Mouse (Mus musculus): ENCODE data around the gene Cplx3.

GRCm38 (mm10) chr9:57601353-57601706, 4.8 kb downstream of the Cplx3 start:
- TF ChIP-seq ELF1 (IDR thresholded peaks at IDR 0.05; ENCODE audit: low read depth, low read length) (no peak), MEF2A (IDR thresholded peaks at IDR 0.05; ENCODE audit: borderline replicate concordance, low read depth, low read length) (no peak), POLR2A (IDR thresholded peaks at IDR 0.05; ENCODE audit: low read depth, low read length) (no peak)
